9 mouse cellular contexts compared by ENCODE assay signal in the genomic region with DNA sequence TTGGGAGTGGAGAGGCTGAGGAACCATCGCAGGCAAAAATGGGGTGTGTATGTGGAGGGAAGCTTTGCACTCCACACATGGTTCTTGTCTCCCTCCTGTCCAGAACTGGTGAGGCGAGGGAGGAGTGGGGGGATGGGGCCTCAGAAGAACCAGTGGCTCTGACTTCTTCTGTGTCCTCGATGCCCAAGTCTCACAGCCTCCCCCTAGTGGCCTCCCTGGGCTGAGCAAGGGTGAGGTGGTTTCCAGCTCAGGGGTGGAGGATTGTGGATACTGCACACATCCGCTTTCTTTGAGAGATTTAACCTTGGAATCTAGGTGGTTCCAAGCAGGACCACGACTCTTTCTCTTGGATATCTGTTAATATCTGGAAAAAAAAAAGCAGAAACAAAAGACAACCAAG. TPM values are rescaled to one million over a fixed set of nuclear protein-coding genes. Genes with fewer than 3 reads are reported as not detected.
DNase-seq lines count a peak whose midpoint lies in the region; ATAC-seq and TF ChIP-seq lines count a peak whose summit lies in the region.
"Had no signal": no experiment of that assay in that cellular context is flagged by ENCODE, and none has a peak within 500 bp of the region (broad histone marks: within the 10 kb centered on the region; RNA-seq: fewer than 3 reads in every experiment).

No protein-coding gene starts in this region.

- ATAC-seq in lung, embryonic 14.5 days (ENCODE audit: insufficient read depth) = no peak
- no peak for ATAC-seq in hindbrain, embryonic 12.5 days (ENCODE audit: low FRiP score)

- TF ChIP-seq CTCF in lung, embryonic 14.5 days (IDR thresholded peaks at IDR 0.05; ENCODE audit: low read depth) = peak; percentile 75

- DNase-seq in 3T3-L1 (ENCODE audit: low read depth, low spot score) = peak; percentile 19
- DNase-seq in 416B (ENCODE audit: low read depth) = peak; percentile 52
- DNase-seq in adrenal gland, postnatal 25 days = peak; percentile 72
- DNase-seq in embryonic facial prominence, embryonic 10.5 days (ENCODE audit: low spot score) = peak; percentile 57
- DNase-seq in kidney, postnatal 10 days = peak; percentile 70
- peak; percentile 45 for DNase-seq in lung, embryonic 14.5 days
- DNase-seq in right cerebral cortex, postnatal 25 days = peak; percentile 36

- no peaks in the 10 kb centered on the region for H3K36me3 ChIP-seq in embryonic facial prominence, embryonic 10.5 days (replicated peaks)
- H3K36me3 ChIP-seq in lung, embryonic 14.5 days (ENCODE audit: insufficient read depth) = no peaks in the 10 kb centered on the region
- H3K36me3 ChIP-seq in hindbrain, embryonic 12.5 days = no peaks in the 10 kb centered on the region

- H3K4me3 ChIP-seq in embryonic facial prominence, embryonic 10.5 days = no peak overlapping the region
- no peak overlapping the region for H3K4me3 ChIP-seq in lung, embryonic 14.5 days (ENCODE audit: low read depth, low read length)
- H3K4me3 ChIP-seq in hindbrain, embryonic 12.5 days = no peak overlapping the region
- H3K4me3 ChIP-seq: myocyte had no signal

- H3K27me3 ChIP-seq in embryonic facial prominence, embryonic 10.5 days (replicated peaks; ENCODE audit: low read depth, poor library complexity, severe bottlenecking) = no peaks in the 10 kb centered on the region
- H3K27me3 ChIP-seq in lung, embryonic 14.5 days (ENCODE audit: insufficient read depth, low read length) = no peaks in the 10 kb centered on the region
- H3K27me3 ChIP-seq in hindbrain, embryonic 12.5 days = no peaks in the 10 kb centered on the region; the same call in 1 of the 2 replicates

- 34% methylated on average over 5 of the region's 5 CpGs for WGBS in embryonic facial prominence, embryonic 10.5 days
- WGBS in lung, embryonic 14.5 days = 22% methylated on average over 5 of the region's 5 CpGs
- 33% methylated on average over 5 of the region's 5 CpGs for WGBS in hindbrain, embryonic 12.5 days

- H3K4me2 ChIP-seq in lung, embryonic 14.5 days = no peak overlapping the region
- no peak overlapping the region for H3K4me2 ChIP-seq in hindbrain, embryonic 12.5 days (replicated peaks)

- H3K4me1 ChIP-seq in embryonic facial prominence, embryonic 10.5 days = 0 out of 2 replicates have a peak, but pooled peaks cover 3% of the 10 kb centered on the region
- H3K4me1 ChIP-seq in lung, embryonic 14.5 days (ENCODE audit: insufficient read depth) = no peaks in the 10 kb centered on the region
- no peaks in the 10 kb centered on the region for H3K4me1 ChIP-seq in hindbrain, embryonic 12.5 days

- no peaks in the 10 kb centered on the region for H3K9me3 ChIP-seq in embryonic facial prominence, embryonic 10.5 days
- H3K9me3 ChIP-seq in lung, embryonic 14.5 days (ENCODE audit: low read depth, low read length) = no peaks in the 10 kb centered on the region
- no peaks in the 10 kb centered on the region for H3K9me3 ChIP-seq in hindbrain, embryonic 12.5 days (replicated peaks)

- no peak overlapping the region for H3K27ac ChIP-seq in embryonic facial prominence, embryonic 10.5 days (replicated peaks)
- no peak overlapping the region for H3K27ac ChIP-seq in lung, embryonic 14.5 days (ENCODE audit: low read depth)
- no peak overlapping the region for H3K27ac ChIP-seq in hindbrain, embryonic 12.5 days

- no peak overlapping the region for H3K9ac ChIP-seq in lung, embryonic 14.5 days
- H3K9ac ChIP-seq in hindbrain, embryonic 12.5 days = no peak overlapping the region

RNA-seq across cellular contexts. Expression of gene Dhrs2, which starts 44.5 kb away (rescaled TPM):
- total RNA-seq in adrenal gland, postnatal 25 days (2021) = not detected in 2 replicates
- polyA plus RNA-seq in embryonic facial prominence, embryonic 10.5 days (2016; fragmentation: Nextera tagmentation; extraction: Ambion mirVana) = not detected in 2 replicates
- polyA plus RNA-seq in lung, embryonic 14.5 days (2014; fragmentation: Nextera tagmentation; extraction: Ambion mirVana) = 0.18 TPM in 1 of 2 replicates, not detected in the other
- polyA plus RNA-seq in hindbrain, embryonic 12.5 days (2016; fragmentation: Nextera tagmentation; extraction: Ambion mirVana) = 0.17 TPM in 1 of 2 replicates, not detected in the other
- polyA plus RNA-seq: myocyte had no signal

Comparison
In these comparisons a context has a peak if more than half of its experiments do, and no peak if none do; other contexts are left out.
1. DNase-seq: peak in every context shown above with its lines; median percentile 72 in adrenal gland, postnatal 25 days; 70 in kidney, postnatal 10 days; 57 in embryonic facial prominence, embryonic 10.5 days; 52 in 416B; 45 in lung, embryonic 14.5 days; 36 in right cerebral cortex, postnatal 25 days; 19 in 3T3-L1.